8 mouse cellular contexts compared by ENCODE assay signal in the genomic region with DNA sequence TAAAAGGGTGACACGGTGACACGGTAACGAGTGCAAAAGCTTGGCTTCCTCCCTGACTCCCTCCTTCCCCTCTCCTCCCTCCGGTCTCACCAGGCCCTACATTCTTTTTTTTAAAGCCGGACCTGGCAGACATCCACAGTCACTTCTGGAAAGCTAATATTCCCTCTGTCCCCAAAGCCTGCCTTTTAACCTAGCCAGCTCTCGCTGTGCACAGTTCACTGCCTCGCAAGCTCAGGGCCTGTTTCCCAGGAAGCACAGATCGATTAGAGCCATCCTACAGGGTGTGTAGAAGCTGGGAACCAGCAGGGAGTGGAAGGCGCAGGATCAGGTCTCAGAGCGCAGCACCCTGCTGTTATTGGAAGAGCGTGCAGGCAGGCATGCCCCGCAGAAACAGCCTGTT.
DNase-seq lines count a peak whose midpoint lies in the region; ATAC-seq lines count a peak whose summit lies in the region.

No protein-coding gene starts in this region.

- peak overlapping the region; percentile 66; the same call in 1 of the 2 replicates for H3K27ac ChIP-seq in hindbrain, embryonic 15.5 days (replicated peaks)
- H3K27ac ChIP-seq in liver, embryonic 11.5 days (ENCODE audit: low read depth, low read length), result peak overlapping the region; percentile 39
- H3K27ac ChIP-seq in stomach, embryonic 14.5 days (ENCODE audit: low read length), result no peak overlapping the region; the same call in 1 of the 2 replicates

- H3K36me3 ChIP-seq in hindbrain, embryonic 15.5 days, result no peaks in the 10 kb centered on the region
- no peaks in the 10 kb centered on the region for H3K36me3 ChIP-seq in liver, embryonic 11.5 days (ENCODE audit: control insufficient read depth, insufficient read depth, low read length)
- no peaks in the 10 kb centered on the region for H3K36me3 ChIP-seq in stomach, embryonic 14.5 days (ENCODE audit: control insufficient read depth, insufficient read depth, low read length)

- H3K27me3 ChIP-seq in hindbrain, embryonic 15.5 days, result no peaks in the 10 kb centered on the region
- H3K27me3 ChIP-seq in liver, embryonic 11.5 days (replicated peaks; ENCODE audit: control insufficient read depth, insufficient read depth, low read length), result peaks cover 4% of the 10 kb centered on the region; the same call in 1 of the 2 replicates
- H3K27me3 ChIP-seq in stomach, embryonic 14.5 days (ENCODE audit: control insufficient read depth, insufficient read depth, low read length), result no peaks in the 10 kb centered on the region

- H3K9me3 ChIP-seq in hindbrain, embryonic 15.5 days, result no peaks in the 10 kb centered on the region
- no peaks in the 10 kb centered on the region for H3K9me3 ChIP-seq in liver, embryonic 11.5 days (ENCODE audit: control insufficient read depth, low read length)
- no peaks in the 10 kb centered on the region for H3K9me3 ChIP-seq in stomach, embryonic 14.5 days (ENCODE audit: control insufficient read depth, low read depth, low read length)

- no peak overlapping the region for H3K9ac ChIP-seq in hindbrain, embryonic 15.5 days
- H3K9ac ChIP-seq in liver, embryonic 11.5 days (ENCODE audit: low read depth, low read length), result no peak overlapping the region
- H3K9ac ChIP-seq in stomach, embryonic 14.5 days (replicated peaks; ENCODE audit: low read depth, low read length), result no peak overlapping the region

- H3K4me2 ChIP-seq in hindbrain, embryonic 15.5 days, result peak overlapping the region; percentile 20; the same call in 1 of the 2 replicates
- peak overlapping the region; percentile 2; the same call in 1 of the 2 replicates for H3K4me2 ChIP-seq in liver, embryonic 11.5 days
- H3K4me2 ChIP-seq in stomach, embryonic 14.5 days (replicated peaks; ENCODE audit: low read depth, low read length), result no peak overlapping the region

- 7% methylated on average over 12 of the region's 12 CpGs for WGBS in hindbrain, embryonic 15.5 days
- WGBS in liver, embryonic 11.5 days, result 12% methylated on average over 12 of the region's 12 CpGs
- 21% methylated on average over 12 of the region's 12 CpGs for WGBS in stomach, embryonic 14.5 days

- peak; percentile 42 for DNase-seq in embryo, embryonic 11 days
- DNase-seq in embryo, embryonic 9.5 days (ENCODE audit: extremely low spot score), result no peak
- DNase-seq in cerebellum, adult 11-12 months, result peak; percentile 31
- peak; percentile 70 for DNase-seq in gastrocnemius, postnatal 14 days
- no peak for DNase-seq in liver, embryonic 11.5 days (ENCODE audit: low spot score)
- DNase-seq in c-Kit-positive CD71-positive TER-119-positive erythroid progenitor cells, embryonic 14.5 days (ENCODE audit: low spot score), result no peak

- intact Hi-C loops in gastrocnemius, postnatal 14 days (cut with DNase I; ENCODE audit: low total_unique reads), result no loop called here

- peaks cover 19% of the 10 kb centered on the region for H3K4me1 ChIP-seq in hindbrain, embryonic 15.5 days (replicated peaks)
- peaks cover 10% of the 10 kb centered on the region for H3K4me1 ChIP-seq in liver, embryonic 11.5 days (replicated peaks; ENCODE audit: control insufficient read depth, insufficient read depth, low read length)
- peaks cover 11% of the 10 kb centered on the region for H3K4me1 ChIP-seq in stomach, embryonic 14.5 days (ENCODE audit: control insufficient read depth, insufficient read depth, low read length)

- no peak overlapping the region for H3K4me3 ChIP-seq in hindbrain, embryonic 15.5 days
- no peak overlapping the region for H3K4me3 ChIP-seq in liver, embryonic 11.5 days (ENCODE audit: low read depth, low read length)
- no peak overlapping the region for H3K4me3 ChIP-seq in stomach, embryonic 14.5 days (ENCODE audit: low read depth, low read length)

- peak; percentile 80 for ATAC-seq in hindbrain, embryonic 15.5 days (ENCODE audit: low FRiP score, low read depth)
- ATAC-seq in liver, embryonic 11.5 days (replicated peaks; ENCODE audit: low FRiP score), result no peak
- peak; percentile 37; the same call in 1 of the 2 replicates for ATAC-seq in stomach, embryonic 14.5 days (ENCODE audit: insufficient number of reproducible peaks, insufficient read depth, low FRiP score, low read depth)

Comparison
In these comparisons a context has a peak if more than half of its experiments do, and no peak if none do; other contexts are left out.
1. DNase-seq: peak in embryo, embryonic 11 days (single experiment), cerebellum, adult 11-12 months (single experiment) and gastrocnemius, postnatal 14 days (single experiment); none in embryo, embryonic 9.5 days (single experiment), liver, embryonic 11.5 days (single experiment) and c-Kit-positive CD71-positive TER-119-positive erythroid progenitor cells, embryonic 14.5 days (single experiment).